Mouse (Mus musculus) E14TG2a.4 (cell line): Measurements from ENCODE around the gene Rai14.

ENCODE experiments used
- CTCF ChIP-seq: conservative IDR thresholded peaks from 2 replicates; pipeline ENCODE4 v1.5.1; 2014; ENCODE audit warnings: low read length
- NANOG ChIP-seq: IDR thresholded peaks from 2 replicates; pipeline ENCODE4 v1.6.1; 2014; ENCODE audit warnings: borderline replicate concordance, low read length, mixed read lengths
- POU5F1 ChIP-seq: IDR thresholded peaks from 2 replicates; pipeline ENCODE4 v1.6.1; 2014; ENCODE audit warnings: low read length, borderline replicate concordance

- TF ChIP-seq CTCF, result no peak
- no peak for TF ChIP-seq NANOG
- no peak for TF ChIP-seq POU5F1
Measured at GRCm38 (mm10) chr15:10696478-10697234, 17.8 kb downstream of the Rai14 start.
